Mouse (Mus musculus) G1E (cell line): ENCODE results near the gene Gmps.

Experiments used
- CTCF ChIP-seq: IDR thresholded peaks from 2 replicates; pipeline ENCODE4 v1.5.1; 2012; ENCODE audit warnings: low read depth, low read length, inconsistent platforms, mixed read lengths
- POLR2AphosphoS5 ChIP-seq: IDR thresholded peaks from 2 replicates; pipeline ENCODE4 v1.6.1; 2012; ENCODE audit warnings: low read depth, low read length, inconsistent platforms; ENCODE audit not compliant: insufficient replicate concordance
- TAL1 ChIP-seq: conservative IDR thresholded peaks from 2 replicates; pipeline ENCODE4 v1.6.1; 2012; ENCODE audit warnings: low read depth, low read length, inconsistent platforms, mixed read lengths

GRCm38 (mm10) chr3:64021867-64022266, 46.0 kb downstream of the Gmps start:
- TF ChIP-seq CTCF (no peak), TAL1 (no peak), POLR2AphosphoS5 (no peak)
